Mouse (Mus musculus) C2C12 (cell line): ENCODE data around the gene Kank2. TPM values are rescaled to one million over a fixed set of nuclear protein-coding genes. Genes with fewer than 3 reads are reported as not detected.
"Not testable (repeated sequence)": the region's sequence is repeated elsewhere in the genome, so short reads cannot be mapped to it uniquely, and the experiment has no call there.

Experiments
- H3K27me3 ChIP-seq: one replicate; pipeline ENCODE4 v1.6.1; 2011; ENCODE audit not compliant: control insufficient read depth, insufficient read depth, insufficient read length
- H3K36me3 ChIP-seq: one replicate; pipeline ENCODE4 v1.6.1; 2011; ENCODE audit not compliant: control insufficient read depth, insufficient read depth
- H3K4me3 ChIP-seq: one replicate; pipeline ENCODE4 v1.5.1; 2011; ENCODE audit warnings: mild to moderate bottlenecking, control low read depth; ENCODE audit not compliant: poor library complexity, insufficient read depth, severe bottlenecking
- H3K79me2 ChIP-seq: one replicate; pipeline ENCODE4 v1.6.1; 2011; ENCODE audit not compliant: control insufficient read depth, insufficient read depth
- H3K79me3 ChIP-seq: one replicate; pipeline ENCODE4 v1.6.1; 2011; ENCODE audit warnings: low read depth, control low read depth
- H3ac ChIP-seq: one replicate; pipeline ENCODE3; 2011; ENCODE audit warnings: low read depth; ENCODE audit not compliant: control insufficient read depth, insufficient read length
- CEBPB ChIP-seq: IDR thresholded peaks from one replicate; pipeline ENCODE4 v1.6.1; 2011; ENCODE audit warnings: low read depth, mild to moderate bottlenecking, control low read depth, moderate library complexity
- CTCF ChIP-seq: IDR thresholded peaks from one replicate; pipeline ENCODE4 v1.5.1; 2011; ENCODE audit not compliant: control insufficient read depth, insufficient read depth, insufficient read length
- FOSL1 ChIP-seq: IDR thresholded peaks from one replicate; pipeline ENCODE4 v1.8.0; 2011; ENCODE audit warnings: mild to moderate bottlenecking, low read length; ENCODE audit not compliant: poor library complexity, insufficient read depth, severe bottlenecking
- MAX ChIP-seq: IDR thresholded peaks from one replicate; pipeline ENCODE4 v1.6.1; 2011; ENCODE audit warnings: mild to moderate bottlenecking, control low read depth
- MYOD1 ChIP-seq: IDR thresholded peaks from one replicate; pipeline ENCODE4 v1.6.1; 2011; ENCODE audit warnings: low read depth; ENCODE audit not compliant: control insufficient read depth, insufficient read length
- MYOG ChIP-seq: IDR thresholded peaks from one replicate; pipeline ENCODE4 v1.6.1; 2011; ENCODE audit not compliant: control insufficient read depth, insufficient read length; ENCODE audit errors: extremely low read depth
- USF1 ChIP-seq: IDR thresholded peaks from one replicate; pipeline ENCODE4 v1.6.1; 2011; ENCODE audit warnings: low read depth, mild to moderate bottlenecking, control low read depth, moderate library complexity
- polyA plus RNA-seq: library from polyadenylated mRNA; unstranded; fragments of >200 nt; fragmentation: generic; extraction: Trizol; gene quantifications from one replicate; pipeline ENCODE4 v1.2.1, GENCODE M21; 2012; ENCODE audit warnings: missing spikeins

The Kank2 gene
- polyA plus RNA-seq, 1 experiment = 43.3 TPM

DNA sequence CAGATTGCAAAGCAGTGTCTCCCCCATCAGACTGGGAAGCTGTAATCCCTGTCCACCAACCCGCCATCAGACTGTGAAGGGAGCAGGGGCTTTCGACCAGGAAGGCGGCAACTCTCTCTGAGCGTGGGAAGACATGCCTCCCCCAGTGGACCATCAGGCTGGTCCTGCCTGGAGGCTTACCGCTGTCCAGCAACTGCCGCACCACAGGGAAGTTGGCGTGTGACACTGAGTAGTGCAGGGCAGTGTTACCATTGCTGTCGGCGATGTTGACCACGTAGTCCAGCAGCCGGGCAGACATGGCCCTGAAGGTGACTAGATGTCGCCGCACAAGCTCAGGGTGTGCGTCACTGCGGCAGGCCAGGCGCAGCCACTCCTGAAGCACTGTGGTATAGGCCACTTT is 24.2 kb downstream of the Kank2 start:
- Histone ChIP-seq H3K36me3 (peaks cover 50% of the 10 kb centered on the region), H3K79me2 (no peaks in the 10 kb centered on the region), H3K79me3 (no peaks in the 10 kb centered on the region), H3ac (no peak overlapping the region), H3K4me3 (no peak overlapping the region), H3K27me3 (no peaks in the 10 kb centered on the region)
- TF ChIP-seq CTCF = no peak
- TF ChIP-seq MYOG = no peak
- no peak for TF ChIP-seq MAX
- TF ChIP-seq MYOD1 = no peak
- no peak for TF ChIP-seq CEBPB
- no peak for TF ChIP-seq USF1
- no peak for TF ChIP-seq FOSL1

DNA sequence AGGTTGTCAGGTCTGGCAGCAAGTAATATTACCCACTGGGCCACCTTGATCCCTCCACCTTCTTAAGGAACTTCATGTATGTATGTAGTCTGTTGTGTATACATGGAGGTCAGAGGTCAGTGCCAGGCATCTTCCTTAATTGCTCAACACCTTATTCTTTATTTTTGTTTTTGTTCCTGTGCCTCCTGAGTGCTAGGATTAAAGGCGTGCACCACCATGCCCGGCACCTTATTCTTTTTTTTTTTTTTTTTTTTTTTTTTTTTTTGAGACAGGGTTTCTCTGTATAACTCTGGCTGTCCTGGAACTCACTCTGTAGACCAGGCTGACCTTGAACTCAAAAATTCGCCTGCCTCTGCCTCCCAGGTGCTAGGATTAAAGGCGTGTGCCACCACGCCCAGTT is 25.1 kb downstream of the Kank2 start:
- H3ac ChIP-seq, H3K27me3 ChIP-seq, H3K4me3 ChIP-seq, H3K79me3 ChIP-seq, H3K79me2 ChIP-seq: not testable (repeated sequence)
- peaks cover 51% of the 10 kb centered on the region for H3K36me3 ChIP-seq

DNA sequence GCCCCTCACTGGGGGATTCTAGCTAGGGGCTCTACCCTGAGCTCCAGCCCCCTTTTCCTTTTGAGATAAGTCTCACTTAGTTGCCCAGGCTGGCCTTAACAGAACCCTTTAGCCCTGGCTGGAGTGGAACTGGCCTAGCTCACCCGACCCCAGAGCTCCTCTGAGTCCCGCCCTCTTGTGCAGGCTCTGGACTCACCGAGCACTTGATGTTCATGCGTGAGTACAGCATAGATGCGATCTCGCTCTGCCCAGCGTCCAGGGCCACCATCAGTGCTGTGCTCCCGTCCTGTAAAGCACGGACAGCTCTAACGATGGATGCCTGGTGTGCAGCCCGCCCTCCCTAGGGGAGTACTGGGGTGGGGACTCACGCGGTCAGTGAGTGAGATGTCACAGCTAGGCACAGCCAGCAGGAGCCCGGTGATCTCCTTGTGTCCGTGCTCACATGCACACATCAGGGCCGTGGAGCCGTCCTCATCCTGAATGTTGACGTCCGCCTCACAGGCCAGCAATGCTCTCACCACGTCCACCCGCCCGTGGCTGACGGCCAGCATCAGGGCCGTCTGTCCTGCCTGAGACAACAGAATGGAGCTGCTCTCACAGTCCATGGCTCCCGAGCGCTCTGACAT is 28.9 kb downstream of the Kank2 start:
- TF ChIP-seq CTCF (no peak), USF1 (no peak)
- Histone ChIP-seq H3K79me3 (no peaks in the 10 kb centered on the region), H3K4me3 (no peak overlapping the region), H3K36me3 (peaks cover 39% of the 10 kb centered on the region), H3K79me2 (no peaks in the 10 kb centered on the region), H3ac (no peak overlapping the region), H3K27me3 (no peaks in the 10 kb centered on the region)

DNA sequence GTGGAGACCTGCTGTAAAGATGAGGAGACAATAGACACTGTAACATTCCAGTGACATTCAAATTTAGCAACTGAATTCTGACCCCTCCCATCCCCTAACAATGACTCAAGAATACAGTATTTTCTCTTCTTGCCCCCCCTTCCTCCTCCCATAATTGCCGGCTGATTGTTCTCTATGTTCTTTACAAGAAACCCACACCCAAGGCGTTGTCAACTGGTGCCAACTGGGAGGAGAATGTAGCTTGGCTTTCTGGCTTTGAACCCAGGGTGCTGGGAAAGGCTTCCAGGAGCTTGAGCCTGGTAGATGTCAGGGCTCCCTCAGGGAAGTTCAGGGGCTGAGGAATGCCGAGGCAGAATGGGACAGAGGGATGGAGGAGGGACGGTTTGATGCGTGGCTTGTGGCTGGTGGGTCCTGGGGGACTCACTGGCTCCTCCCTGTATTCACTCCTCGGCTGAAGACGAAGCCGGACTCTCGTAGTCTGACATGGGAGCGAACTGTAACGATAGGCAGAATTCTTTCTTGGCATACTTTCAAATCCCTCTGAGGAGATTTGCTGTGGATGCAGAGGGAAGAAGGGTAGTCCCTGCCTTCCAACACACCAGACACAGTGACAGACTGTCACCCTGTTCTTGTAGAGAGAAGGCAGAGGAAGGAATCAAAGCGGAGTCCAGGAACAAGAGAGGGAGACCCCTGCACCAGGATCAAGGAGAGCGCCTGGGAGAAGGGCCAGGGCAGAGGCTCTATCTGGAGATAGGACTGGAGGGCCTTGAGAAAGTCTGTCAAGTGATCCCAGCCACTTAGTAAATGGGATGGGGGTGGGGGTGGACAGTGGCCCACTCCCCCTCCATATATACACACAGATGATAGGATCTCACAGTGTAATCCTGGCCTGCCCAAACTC is 29.8 kb downstream of the Kank2 start:
- Histone ChIP-seq H3K79me2 (no peaks in the 10 kb centered on the region), H3K79me3 (no peaks in the 10 kb centered on the region), H3ac (no peak overlapping the region), H3K27me3 (no peaks in the 10 kb centered on the region), H3K4me3 (no peak overlapping the region), H3K36me3 (peaks cover 38% of the 10 kb centered on the region)
- TF ChIP-seq MYOD1 (no peak), USF1 (no peak), CTCF (no peak), CEBPB (no peak), MAX (no peak), MYOG (no peak), FOSL1 (no peak)

DNA sequence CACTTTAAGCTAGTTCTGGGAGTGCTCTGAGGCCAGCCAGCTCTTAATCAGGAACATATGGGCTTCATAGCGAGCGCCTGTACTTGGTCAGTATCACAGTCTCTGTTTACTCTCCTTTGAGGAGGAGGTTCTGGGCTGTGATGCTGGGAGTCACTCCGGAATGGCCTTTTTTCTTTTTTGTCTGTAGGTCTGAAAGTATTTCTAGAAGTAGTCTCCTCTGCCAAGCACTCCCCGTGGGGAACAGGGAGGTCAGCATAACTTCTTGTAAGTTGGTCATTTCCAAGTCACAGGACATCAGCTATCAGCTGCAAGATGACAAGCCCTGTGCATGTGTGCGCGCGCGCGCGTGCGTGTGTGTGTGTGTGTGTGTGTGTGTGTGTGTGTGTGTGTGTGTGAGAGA is 30.6 kb downstream of the Kank2 start:
- TF ChIP-seq CEBPB (no peak), MYOD1 (no peak)
- H3K36me3 ChIP-seq = peaks cover 34% of the 10 kb centered on the region

DNA sequence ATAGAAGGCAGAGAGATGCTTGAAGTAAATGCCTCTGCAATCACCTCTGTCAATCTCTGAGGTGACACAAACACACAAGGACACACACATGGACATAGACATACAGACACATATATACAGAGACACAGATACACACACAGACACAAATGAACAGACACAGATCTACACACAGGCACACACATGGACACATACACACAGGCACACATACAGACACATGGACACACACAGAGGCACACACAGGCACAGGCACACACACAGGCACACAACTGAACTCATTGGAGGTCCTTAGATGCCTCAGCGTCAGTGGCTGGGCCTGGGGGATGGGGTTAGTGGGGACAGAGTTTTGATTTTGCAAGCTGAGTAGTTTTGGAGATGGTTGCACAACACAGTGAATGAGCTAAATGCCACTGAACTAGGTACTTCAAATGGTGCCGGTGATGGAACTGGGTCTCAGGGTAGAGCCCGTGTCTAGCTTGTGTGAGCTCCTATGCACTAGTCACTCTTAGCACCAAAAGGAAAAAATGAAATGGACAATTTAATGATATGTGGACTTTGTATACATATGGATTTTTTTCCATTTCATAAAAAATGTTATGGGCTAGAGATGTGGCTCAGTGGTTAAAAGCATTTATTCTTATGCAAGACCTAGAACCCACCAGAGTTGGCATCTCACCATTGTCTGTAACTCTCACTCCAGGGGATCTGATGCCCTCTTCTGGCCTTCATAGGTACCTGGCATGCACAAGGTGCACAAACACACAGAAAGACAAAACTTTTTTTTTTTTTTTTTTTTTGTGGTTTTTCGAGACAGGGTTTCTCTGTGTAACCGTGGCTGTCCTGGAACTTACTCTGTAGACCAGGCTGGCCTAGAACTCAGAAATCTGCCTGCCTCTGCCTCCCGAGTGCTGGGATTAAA is 34.2 kb downstream of the Kank2 start:
- TF ChIP-seq FOSL1 (no peak), CTCF (no peak), USF1 (no peak), CEBPB (no peak), MYOD1 (no peak), MAX (no peak), MYOG (no peak)
- no peak overlapping the region for H3ac ChIP-seq
- H3K36me3 ChIP-seq = peaks cover 16% of the 10 kb centered on the region
- no peak overlapping the region for H3K4me3 ChIP-seq
- peaks cover 7% of the 10 kb centered on the region for H3K79me2 ChIP-seq
- H3K27me3 ChIP-seq = no peaks in the 10 kb centered on the region
- H3K79me3 ChIP-seq = peaks cover 4% of the 10 kb centered on the region

More for the DNA sequence above, 30.6 kb downstream of the Kank2 start:
- H3K79me2 ChIP-seq = no peaks in the 10 kb centered on the region
- no peaks in the 10 kb centered on the region for H3K27me3 ChIP-seq
- H3K4me3 ChIP-seq = no peak overlapping the region
- H3ac ChIP-seq = no peak overlapping the region
- H3K79me3 ChIP-seq = no peaks in the 10 kb centered on the region
